Mouse (Mus musculus): ENCODE measurements around the gene Mthfd1l. TPM values are rescaled to one million over a fixed set of nuclear protein-coding genes. Genes with fewer than 3 reads are reported as not detected.
A peak's percentile ranks its signal among the peaks of the same experiment; 100 is the strongest.

Mthfd1l gene
- polyA plus RNA-seq, 1 experiment from 2014 or later, result 10.4 TPM

- ATAC-seq (ENCODE audit: low FRiP score) (no peak), DNase-seq (ENCODE audit: low spot score) (no peak)
- no peak overlapping the region for H3K4me2 ChIP-seq (replicated peaks; ENCODE audit: low read depth, low read length)
- no peaks in the 10 kb centered on the region for H3K9me3 ChIP-seq (ENCODE audit: control insufficient read depth, low read length)
- H3K27me3 ChIP-seq (ENCODE audit: control insufficient read depth, insufficient read depth, low read length), result no peaks in the 10 kb centered on the region
- WGBS, result 67% methylated on average over 6 of the region's 6 CpGs
- no peaks in the 10 kb centered on the region for H3K36me3 ChIP-seq (ENCODE audit: control insufficient read depth, insufficient read depth, low read length)
- no peak overlapping the region for H3K9ac ChIP-seq (ENCODE audit: low read depth, low read length)
- H3K4me1 ChIP-seq (replicated peaks; ENCODE audit: control insufficient read depth, insufficient read depth, low read length), result no peaks in the 10 kb centered on the region
- H3K4me3 ChIP-seq (ENCODE audit: low read depth, low read length), result no peak overlapping the region
- H3K27ac ChIP-seq (ENCODE audit: low read depth, low read length), result no peak overlapping the region
Observed at GRCm38 (mm10) chr10:3942289-3942688, 30.6 kb upstream of the Mthfd1l start.

- Histone ChIP-seq H3K9ac (ENCODE audit: low read depth, low read length) (no peak overlapping the region), H3K27ac (ENCODE audit: low read depth, low read length) (no peak overlapping the region), H3K4me2 (replicated peaks; ENCODE audit: low read depth, low read length) (no peak overlapping the region), H3K9me3 (ENCODE audit: control insufficient read depth, low read length) (no peaks in the 10 kb centered on the region), H3K4me3 (ENCODE audit: low read depth, low read length) (no peak overlapping the region), H3K36me3 (ENCODE audit: control insufficient read depth, insufficient read depth, low read length) (no peaks in the 10 kb centered on the region), H3K27me3 (ENCODE audit: control insufficient read depth, insufficient read depth, low read length) (no peaks in the 10 kb centered on the region), H3K4me1 (replicated peaks; ENCODE audit: control insufficient read depth, insufficient read depth, low read length) (no peaks in the 10 kb centered on the region)
- WGBS, result 39% methylated on average over 10 of the region's 10 CpGs
- peak; percentile 85 for DNase-seq (ENCODE audit: low spot score)
- peak; percentile 72 for ATAC-seq (ENCODE audit: low FRiP score)
Observed at GRCm38 (mm10) chr10:3943492-3944395, 29.2 kb upstream of the Mthfd1l start.

DNA sequence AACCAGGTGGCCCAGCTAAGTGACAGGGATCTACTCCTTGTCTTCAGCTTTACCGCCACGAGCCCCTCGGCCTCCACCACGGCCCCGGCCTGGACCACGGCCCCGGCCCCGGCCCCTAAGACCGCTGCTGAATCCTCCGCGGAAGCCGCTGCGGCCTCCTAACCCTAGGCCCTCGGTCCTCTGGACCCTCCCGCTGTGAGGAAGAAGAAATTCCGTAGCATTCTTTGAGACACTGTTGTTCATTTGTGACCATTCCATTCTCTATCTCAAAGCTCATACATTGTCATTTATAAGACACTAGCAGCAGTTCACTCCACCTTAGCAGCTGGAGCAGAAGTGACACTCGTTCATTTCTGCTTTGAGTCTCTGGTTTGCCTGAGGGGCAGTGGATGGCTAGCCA, 26.0 kb upstream of the Mthfd1l start:
- no peak for ATAC-seq (ENCODE audit: low FRiP score)
- DNase-seq (ENCODE audit: low spot score), result no peak
- H3K9me3 ChIP-seq (ENCODE audit: control insufficient read depth, low read length), result no peaks in the 10 kb centered on the region
- H3K4me2 ChIP-seq (replicated peaks; ENCODE audit: low read depth, low read length), result no peak overlapping the region
- no peaks in the 10 kb centered on the region for H3K36me3 ChIP-seq (ENCODE audit: control insufficient read depth, insufficient read depth, low read length)
- 90% methylated on average over 17 of the region's 17 CpGs for WGBS
- H3K4me1 ChIP-seq (replicated peaks; ENCODE audit: control insufficient read depth, insufficient read depth, low read length), result no peaks in the 10 kb centered on the region
- H3K4me3 ChIP-seq (ENCODE audit: low read depth, low read length), result no peak overlapping the region
- no peak overlapping the region for H3K9ac ChIP-seq (ENCODE audit: low read depth, low read length)
- H3K27me3 ChIP-seq (ENCODE audit: control insufficient read depth, insufficient read depth, low read length), result no peaks in the 10 kb centered on the region
- no peak overlapping the region for H3K27ac ChIP-seq (ENCODE audit: low read depth, low read length)

GRCm38 (mm10) chr10:3947346-3947745, 25.6 kb upstream of the Mthfd1l start:
- 93% methylated on average over 7 of the region's 7 CpGs for WGBS
- no peaks in the 10 kb centered on the region for H3K9me3 ChIP-seq (ENCODE audit: control insufficient read depth, low read length)
- no peak for DNase-seq (ENCODE audit: low spot score)
- H3K27me3 ChIP-seq (ENCODE audit: control insufficient read depth, insufficient read depth, low read length), result no peaks in the 10 kb centered on the region
- no peak overlapping the region for H3K27ac ChIP-seq (ENCODE audit: low read depth, low read length)
- H3K36me3 ChIP-seq (ENCODE audit: control insufficient read depth, insufficient read depth, low read length), result no peaks in the 10 kb centered on the region; the same call in 1 of the 2 replicates
- H3K4me1 ChIP-seq (replicated peaks; ENCODE audit: control insufficient read depth, insufficient read depth, low read length), result no peaks in the 10 kb centered on the region
- ATAC-seq (ENCODE audit: low FRiP score), result no peak
- H3K4me3 ChIP-seq (ENCODE audit: low read depth, low read length), result no peak overlapping the region
- no peak overlapping the region for H3K9ac ChIP-seq (ENCODE audit: low read depth, low read length)
- no peak overlapping the region for H3K4me2 ChIP-seq (replicated peaks; ENCODE audit: low read depth, low read length)

GRCm38 (mm10) chr10:3949306-3949705, 23.6 kb upstream of the Mthfd1l start:
- no peak for DNase-seq (ENCODE audit: low spot score)
- Histone ChIP-seq H3K4me2 (replicated peaks; ENCODE audit: low read depth, low read length) (no peak overlapping the region), H3K9me3 (ENCODE audit: control insufficient read depth, low read length) (no peaks in the 10 kb centered on the region), H3K4me1 (replicated peaks; ENCODE audit: control insufficient read depth, insufficient read depth, low read length) (no peaks in the 10 kb centered on the region), H3K36me3 (ENCODE audit: control insufficient read depth, insufficient read depth, low read length) (no peaks in the 10 kb centered on the region; the same call in 1 of the 2 replicates), H3K27ac (ENCODE audit: low read depth, low read length) (no peak overlapping the region), H3K9ac (ENCODE audit: low read depth, low read length) (no peak overlapping the region), H3K4me3 (ENCODE audit: low read depth, low read length) (no peak overlapping the region), H3K27me3 (ENCODE audit: control insufficient read depth, insufficient read depth, low read length) (no peaks in the 10 kb centered on the region)
- ATAC-seq (ENCODE audit: low FRiP score), result no peak
- 91% methylated on average over 6 of the region's 6 CpGs for WGBS

GRCm38 (mm10) chr10:3956471-3956870, 16.4 kb upstream of the Mthfd1l start:
- Histone ChIP-seq H3K9ac (ENCODE audit: low read depth, low read length) (no peak overlapping the region), H3K27ac (ENCODE audit: low read depth, low read length) (no peak overlapping the region), H3K4me1 (replicated peaks; ENCODE audit: control insufficient read depth, insufficient read depth, low read length) (no peaks in the 10 kb centered on the region), H3K36me3 (ENCODE audit: control insufficient read depth, insufficient read depth, low read length) (no peaks in the 10 kb centered on the region; the same call in 1 of the 2 replicates), H3K4me3 (ENCODE audit: low read depth, low read length) (no peak overlapping the region), H3K4me2 (replicated peaks; ENCODE audit: low read depth, low read length) (no peak overlapping the region), H3K9me3 (ENCODE audit: control insufficient read depth, low read length) (no peaks in the 10 kb centered on the region), H3K27me3 (ENCODE audit: control insufficient read depth, insufficient read depth, low read length) (no peaks in the 10 kb centered on the region)
- DNase-seq (ENCODE audit: low spot score) (no peak), ATAC-seq (ENCODE audit: low FRiP score) (no peak)
- WGBS, result 90% methylated on average over 22 of the region's 22 CpGs

DNA sequence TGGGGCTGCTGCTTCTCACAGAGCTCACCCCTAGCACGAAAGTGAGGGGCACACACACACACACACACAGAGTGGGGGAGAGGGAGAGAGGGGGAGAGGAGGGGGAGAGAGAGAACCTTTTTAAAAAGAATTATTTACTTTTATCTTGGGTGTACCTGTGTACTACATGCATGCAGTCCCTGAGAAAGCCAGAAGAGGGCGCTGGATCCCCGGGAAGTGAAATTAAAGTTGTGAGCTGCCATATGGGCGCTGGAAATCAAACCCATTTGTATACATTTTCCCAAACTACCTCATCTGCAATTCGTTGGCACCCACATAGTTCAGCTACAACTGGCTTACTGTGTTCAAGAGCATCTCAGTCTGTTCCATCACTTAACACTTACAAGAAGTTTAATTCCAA, 14.3 kb upstream of the Mthfd1l start:
- H3K4me2 ChIP-seq (replicated peaks; ENCODE audit: low read depth, low read length), result no peak overlapping the region
- ATAC-seq (ENCODE audit: low FRiP score) (no peak), DNase-seq (ENCODE audit: low spot score) (no peak)
- H3K27me3 ChIP-seq (ENCODE audit: control insufficient read depth, insufficient read depth, low read length), result no peaks in the 10 kb centered on the region
- 86% methylated on average over 5 of the region's 5 CpGs for WGBS
- no peaks in the 10 kb centered on the region for H3K36me3 ChIP-seq (ENCODE audit: control insufficient read depth, insufficient read depth, low read length)
- H3K27ac ChIP-seq (ENCODE audit: low read depth, low read length), result no peak overlapping the region
- H3K9me3 ChIP-seq (ENCODE audit: control insufficient read depth, low read length), result no peaks in the 10 kb centered on the region
- no peak overlapping the region for H3K4me3 ChIP-seq (ENCODE audit: low read depth, low read length)
- no peak overlapping the region for H3K9ac ChIP-seq (ENCODE audit: low read depth, low read length)
- H3K4me1 ChIP-seq (replicated peaks; ENCODE audit: control insufficient read depth, insufficient read depth, low read length), result no peaks in the 10 kb centered on the region

GRCm38 (mm10) chr10:3969026-3969425, 3.9 kb upstream of the Mthfd1l start:
- DNase-seq (ENCODE audit: low spot score) (no peak), ATAC-seq (ENCODE audit: low FRiP score) (no peak)
- Histone ChIP-seq H3K9me3 (ENCODE audit: control insufficient read depth, low read length) (no peaks in the 10 kb centered on the region), H3K27ac (ENCODE audit: low read depth, low read length) (no peak overlapping the region), H3K4me2 (replicated peaks; ENCODE audit: low read depth, low read length) (no peak overlapping the region), H3K36me3 (ENCODE audit: control insufficient read depth, insufficient read depth, low read length) (no peaks in the 10 kb centered on the region), H3K9ac (ENCODE audit: low read depth, low read length) (no peak overlapping the region), H3K4me3 (ENCODE audit: low read depth, low read length) (no peak overlapping the region), H3K4me1 (replicated peaks; ENCODE audit: control insufficient read depth, insufficient read depth, low read length) (peaks cover 5% of the 10 kb centered on the region; the same call in 1 of the 2 replicates), H3K27me3 (ENCODE audit: control insufficient read depth, insufficient read depth, low read length) (no peaks in the 10 kb centered on the region)
- WGBS, result 67% methylated on average over 3 of the region's 3 CpGs

- Histone ChIP-seq H3K27me3 (ENCODE audit: control insufficient read depth, insufficient read depth, low read length) (no peaks in the 10 kb centered on the region), H3K4me3 (ENCODE audit: low read depth, low read length) (no peak overlapping the region), H3K9me3 (ENCODE audit: control insufficient read depth, low read length) (no peaks in the 10 kb centered on the region), H3K4me1 (replicated peaks; ENCODE audit: control insufficient read depth, insufficient read depth, low read length) (peaks cover 5% of the 10 kb centered on the region; the same call in 1 of the 2 replicates), H3K9ac (ENCODE audit: low read depth, low read length) (no peak overlapping the region), H3K27ac (ENCODE audit: low read depth, low read length) (no peak overlapping the region), H3K4me2 (replicated peaks; ENCODE audit: low read depth, low read length) (no peak overlapping the region), H3K36me3 (ENCODE audit: control insufficient read depth, insufficient read depth, low read length) (no peaks in the 10 kb centered on the region)
- no peak for ATAC-seq (ENCODE audit: low FRiP score)
- no peak for DNase-seq (ENCODE audit: low spot score)
- 90% methylated on average over 9 of the region's 9 CpGs for WGBS
Observed at GRCm38 (mm10) chr10:3972237-3972636, 681 bp upstream of the Mthfd1l start.

All from hindbrain, embryonic 11.5 days (tissue).